Mouse (Mus musculus) c-Kit-negative CD71-positive TER-119-positive erythroid progenitor cells, embryonic 14.5 days (primary cell): ENCODE data around the gene Car4.

ENCODE experiments used
- DNase-seq: peaks from one replicate; pipeline ENCODE4 v3.0.0-alpha.2; 2013; ENCODE audit warnings: low read depth, low spot score

The Car4 gene

GRCm38 (mm10) chr11:85003566-85003965 is 46.0 kb downstream of the Car4 start:
- no peak for DNase-seq

DNA sequence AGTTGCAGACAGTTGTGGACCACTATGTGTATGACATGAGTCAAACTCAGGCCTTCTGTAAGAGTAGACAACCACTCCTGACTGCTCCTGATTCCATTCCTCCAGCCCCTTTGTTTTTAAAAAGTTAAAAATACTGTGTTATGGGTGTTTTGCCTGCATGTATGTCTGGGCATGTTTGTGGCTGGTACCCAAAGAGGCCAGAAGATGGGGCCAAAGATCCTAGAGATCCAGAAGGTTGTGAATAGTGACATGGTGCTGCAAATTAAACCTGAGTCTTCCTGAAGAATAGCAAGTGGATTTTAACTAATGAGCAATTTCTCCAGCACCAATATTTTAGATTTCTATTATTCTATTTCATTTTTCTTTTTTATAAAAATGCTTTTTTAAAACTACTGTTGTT is 55.5 kb downstream of the Car4 start:
- no peak for DNase-seq
